Mouse (Mus musculus) right cerebral cortex, postnatal 14 days (tissue): ENCODE measurements around the gene Olfr351.

Experiments
- DNase-seq: peaks from one replicate; pipeline ENCODE4 v3.0.0; 2022

Gene Olfr351

GRCm38 (mm10) chr2:36862560-36862959, at the start of gene Olfr351:
Gene Olfr351, minus strand, starts transcription at chr2:36862660.
- DNase-seq, result no peak

DNA sequence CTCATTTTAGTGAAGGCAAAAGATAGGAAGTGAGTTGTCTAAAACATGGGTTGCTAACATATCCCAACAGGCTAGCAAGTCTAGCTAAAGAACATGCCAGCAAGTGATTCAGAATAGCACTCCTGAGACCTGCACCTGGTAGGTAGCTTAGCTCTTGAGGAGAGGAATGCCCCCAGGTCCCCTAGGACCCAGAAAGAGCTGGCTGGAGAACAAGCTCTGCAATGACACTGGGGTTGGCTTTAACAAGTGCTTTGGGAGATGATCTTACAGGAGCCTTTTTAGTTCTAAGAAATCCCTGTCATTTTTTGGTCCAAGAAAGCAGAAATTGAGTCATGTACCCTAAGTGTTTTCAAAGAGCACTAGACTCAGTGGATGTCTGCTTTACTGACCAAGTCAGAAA, 42.9 kb upstream of the Olfr351 start, which contains the start of gene Olfr354:
Gene Olfr354, plus strand, starts transcription at position 301 of the 400 bp plus-strand sequence.
- DNase-seq, result no peak

- DNase-seq, result no peak
Measured at GRCm38 (mm10) chr2:36897114-36897513, 34.7 kb upstream of the Olfr351 start.

DNA sequence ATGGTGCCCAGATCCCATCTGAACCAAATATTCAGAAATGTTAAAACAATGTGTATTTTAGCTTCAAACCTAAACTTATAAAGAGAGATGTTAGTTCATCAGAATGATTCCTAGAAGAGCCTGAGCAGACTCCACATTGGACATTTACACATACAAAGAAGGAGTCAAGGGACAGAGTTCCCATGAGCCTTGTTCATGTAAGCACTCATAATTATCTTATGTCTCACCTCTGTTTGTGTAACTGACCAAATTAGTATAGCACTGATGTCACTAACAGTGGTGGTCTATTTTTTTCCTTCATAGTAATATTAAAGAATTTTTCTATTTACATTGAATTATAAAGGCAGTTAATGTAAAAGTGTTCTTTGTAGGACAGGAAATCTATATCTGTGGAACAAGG, 30.4 kb upstream of the Olfr351 start, which contains the start of gene Olfr353:
Gene Olfr353, minus strand, starts transcription at position 101 of the 400 bp plus-strand sequence.
- DNase-seq, result no peak

DNA sequence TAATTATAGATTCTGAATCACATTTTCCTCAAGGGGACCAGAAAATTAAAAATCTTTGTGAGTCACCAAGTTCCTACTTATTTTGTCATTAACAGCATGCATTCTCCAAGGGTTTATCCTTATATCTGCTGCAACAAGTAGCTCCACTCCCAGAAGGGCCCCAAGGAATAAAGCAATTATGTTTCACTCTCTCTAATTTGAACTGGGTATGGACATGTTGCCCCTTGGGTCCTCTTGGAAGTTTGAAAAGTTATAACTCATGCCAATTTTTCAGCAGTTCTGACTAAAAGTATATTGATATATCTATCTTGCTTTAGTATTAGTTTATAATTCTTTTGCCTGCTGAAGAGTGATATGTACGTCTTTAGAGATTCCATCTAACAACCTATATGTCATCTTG, 5.7 kb upstream of the Olfr351 start, which contains the start of gene Olfr352:
Gene Olfr352, plus strand, starts transcription at position 301 of the 400 bp plus-strand sequence.
- DNase-seq, result no peak

DNA sequence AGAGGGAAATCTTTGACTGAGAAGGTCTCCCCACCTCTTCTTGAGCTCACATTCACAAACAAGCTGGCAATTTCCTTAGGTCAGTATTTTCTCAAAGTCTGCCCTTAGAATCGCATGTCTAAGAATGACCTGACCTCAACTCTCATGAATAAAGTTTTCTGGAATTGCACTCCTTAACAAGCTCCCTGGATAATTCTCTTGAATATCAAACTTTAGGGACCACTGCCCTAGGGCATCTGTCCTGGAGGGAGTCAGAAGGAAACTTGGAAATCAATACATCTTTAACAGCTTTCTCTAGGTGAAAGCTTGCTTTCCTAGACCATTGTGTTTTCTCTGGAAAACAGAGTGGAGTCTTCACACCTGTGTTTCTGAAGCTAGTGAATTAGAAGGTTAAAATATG, 16.4 kb downstream of the Olfr351 start, which contains the start of gene Olfr350:
Gene Olfr350, plus strand, starts transcription at position 301 of the 400 bp plus-strand sequence.
- no peak for DNase-seq

GRCm38 (mm10) chr2:36816932-36817331, 45.5 kb downstream of the Olfr351 start, which contains the start of gene Olfr3:
Gene Olfr3, minus strand, starts transcription at chr2:36817032.
- DNase-seq, result no peak
